Mouse (Mus musculus) heart, embryonic 10.5 days (tissue): ENCODE measurements around the gene Cnnm4. TPM values are rescaled to one million over a fixed set of nuclear protein-coding genes. Genes with fewer than 3 reads are reported as not detected.

Experiments used
- DNase-seq: peaks from one replicate; pipeline ENCODE4 v3.0.0-alpha.2; 2017; ENCODE audit warnings: low spot score
- H3K27ac ChIP-seq: fragments of 300-500 bp; sonication (generic); 2 replicates; pipeline ENCODE4 v1.5.1; 2016; ENCODE audit warnings: mild to moderate bottlenecking
- H3K27me3 ChIP-seq: fragments of 300-500 bp; sonication (generic); 2 replicates; pipeline ENCODE4 v1.6.1; 2016; ENCODE audit warnings: mild to moderate bottlenecking; ENCODE audit not compliant: poor library complexity, insufficient read depth, severe bottlenecking
- H3K36me3 ChIP-seq: fragments of 300-500 bp; sonication (generic); 2 replicates; pipeline ENCODE4 v1.6.1; 2016; ENCODE audit warnings: mild to moderate bottlenecking, moderate library complexity
- H3K4me1 ChIP-seq: fragments of 300-500 bp; sonication (generic); 2 replicates; pipeline ENCODE4 v1.6.1; 2016; ENCODE audit warnings: mild to moderate bottlenecking
- H3K4me3 ChIP-seq: fragments of 300-500 bp; sonication (generic); 2 replicates; pipeline ENCODE4 v1.5.1; 2016; ENCODE audit warnings: mild to moderate bottlenecking, moderate library complexity
- H3K9me3 ChIP-seq: fragments of 300-500 bp; sonication (generic); 2 replicates; pipeline ENCODE4 v1.6.1; 2016; ENCODE audit warnings: mild to moderate bottlenecking, moderate library complexity
- WGBS: fragments of 180-500 bp; shearing (Covaris S2); methylation state at CpG from one replicate; pipeline ENCODE4 v1.1.7; 2016; 5-methylcytosine and 5-hydroxymethylcytosine counted together
- polyA plus RNA-seq: library from polyadenylated mRNA; unstranded; fragments of >200 nt; fragmentation: Nextera tagmentation; extraction: Ambion mirVana; gene quantifications from 2 replicates; pipeline ENCODE4 v1.2.1, GENCODE M21; 2016

Gene Cnnm4
- polyA plus RNA-seq, 1 experiment from 2014 or later = 8.6 TPM

GRCm38 (mm10) chr1:36454055-36454815, 17.2 kb upstream of the Cnnm4 start:
- Histone ChIP-seq H3K27me3 (no peaks in the 10 kb centered on the region), H3K4me1 (0 out of 2 replicates have a peak, but pooled peaks cover 3% of the 10 kb centered on the region), H3K9me3 (no peaks in the 10 kb centered on the region), H3K27ac (no peak overlapping the region), H3K36me3 (no peaks in the 10 kb centered on the region), H3K4me3 (no peak overlapping the region)
- DNase-seq = no peak
- 80% methylated on average over 6 of the region's 6 CpGs for WGBS

- no peak overlapping the region for H3K27ac ChIP-seq
- WGBS = 20% methylated on average over 7 of the region's 7 CpGs
- no peak for DNase-seq
These were observed 13.9 kb upstream of the Cnnm4 start for GRCm38 (mm10) chr1:36457388-36458014.

GRCm38 (mm10) chr1:36458169-36458568, 13.3 kb upstream of the Cnnm4 start:
- WGBS = 71% methylated on average over 5 of the region's 5 CpGs
- Histone ChIP-seq H3K27ac (no peak overlapping the region), H3K4me1 (0 out of 2 replicates have a peak, but pooled peaks cover 6% of the 10 kb centered on the region)

More at GRCm38 (mm10) chr1:36457388-36458014, 13.9 kb upstream of the Cnnm4 start:
- Histone ChIP-seq H3K36me3 (no peaks in the 10 kb centered on the region), H3K4me1 (0 out of 2 replicates have a peak, but pooled peaks cover 6% of the 10 kb centered on the region), H3K27me3 (no peaks in the 10 kb centered on the region), H3K4me3 (no peak overlapping the region), H3K9me3 (no peaks in the 10 kb centered on the region)

GRCm38 (mm10) chr1:36461829-36462228, 9.6 kb upstream of the Cnnm4 start:
- 0 out of 2 replicates have a peak, but pooled peaks cover 7% of the 10 kb centered on the region for H3K27me3 ChIP-seq
- H3K4me1 ChIP-seq = 0 out of 2 replicates have a peak, but pooled peaks cover 6% of the 10 kb centered on the region
- WGBS = 37% methylated on average over 2 of the region's 2 CpGs
- H3K27ac ChIP-seq = no peak overlapping the region
- no peaks in the 10 kb centered on the region for H3K36me3 ChIP-seq
- DNase-seq = no peak
- H3K4me3 ChIP-seq = no peak overlapping the region
- H3K9me3 ChIP-seq = no peaks in the 10 kb centered on the region

More at GRCm38 (mm10) chr1:36458169-36458568, 13.3 kb upstream of the Cnnm4 start:
- no peaks in the 10 kb centered on the region for H3K36me3 ChIP-seq
- H3K9me3 ChIP-seq = no peaks in the 10 kb centered on the region
- H3K27me3 ChIP-seq = no peaks in the 10 kb centered on the region
- DNase-seq = no peak
- no peak overlapping the region for H3K4me3 ChIP-seq

GRCm38 (mm10) chr1:36465641-36466160, 5.7 kb upstream of the Cnnm4 start:
- 58% methylated on average over 4 of the region's 4 CpGs for WGBS
- Histone ChIP-seq H3K27ac (no peak overlapping the region), H3K4me1 (peaks cover 13% of the 10 kb centered on the region; the same call in 1 of the 2 replicates), H3K27me3 (0 out of 2 replicates have a peak, but pooled peaks cover 7% of the 10 kb centered on the region), H3K4me3 (no peak overlapping the region), H3K36me3 (no peaks in the 10 kb centered on the region), H3K9me3 (no peaks in the 10 kb centered on the region)
- DNase-seq = no peak

GRCm38 (mm10) chr1:36467446-36467845, 4.0 kb upstream of the Cnnm4 start:
- H3K27ac ChIP-seq = no peak overlapping the region
- DNase-seq = no peak
- H3K4me1 ChIP-seq = peaks cover 17% of the 10 kb centered on the region
- H3K9me3 ChIP-seq = no peaks in the 10 kb centered on the region
- no peaks in the 10 kb centered on the region for H3K36me3 ChIP-seq
- no peak overlapping the region for H3K4me3 ChIP-seq
- H3K27me3 ChIP-seq = 0 out of 2 replicates have a peak, but pooled peaks cover 7% of the 10 kb centered on the region
- 47% methylated on average over 5 of the region's 5 CpGs for WGBS

GRCm38 (mm10) chr1:36469811-36470444, 1.5 kb upstream of the Cnnm4 start:
- 43% methylated on average over 2 of the region's 2 CpGs for WGBS
- Histone ChIP-seq H3K36me3 (no peaks in the 10 kb centered on the region), H3K4me1 (peaks cover 42% of the 10 kb centered on the region), H3K27me3 (no peaks in the 10 kb centered on the region), H3K27ac (no peak overlapping the region), H3K9me3 (no peaks in the 10 kb centered on the region), H3K4me3 (no peak overlapping the region)
- no peak for DNase-seq

GRCm38 (mm10) chr1:36472106-36472440, 653 bp downstream of the Cnnm4 start:
- no peak for DNase-seq
- no peaks in the 10 kb centered on the region for H3K36me3 ChIP-seq
- H3K9me3 ChIP-seq = no peaks in the 10 kb centered on the region
- H3K27me3 ChIP-seq = no peaks in the 10 kb centered on the region
- H3K4me3 ChIP-seq = peak overlapping the region; percentile 73
- WGBS = 14% methylated on average over 18 of the region's 18 CpGs
- H3K27ac ChIP-seq = peak overlapping the region; percentile 90
- H3K4me1 ChIP-seq = peaks cover 50% of the 10 kb centered on the region

- WGBS = 73% methylated on average over 10 of the region's 10 CpGs
- H3K27me3 ChIP-seq = no peaks in the 10 kb centered on the region
These were observed 1.9 kb downstream of the Cnnm4 start for GRCm38 (mm10) chr1:36473211-36473780.

DNA sequence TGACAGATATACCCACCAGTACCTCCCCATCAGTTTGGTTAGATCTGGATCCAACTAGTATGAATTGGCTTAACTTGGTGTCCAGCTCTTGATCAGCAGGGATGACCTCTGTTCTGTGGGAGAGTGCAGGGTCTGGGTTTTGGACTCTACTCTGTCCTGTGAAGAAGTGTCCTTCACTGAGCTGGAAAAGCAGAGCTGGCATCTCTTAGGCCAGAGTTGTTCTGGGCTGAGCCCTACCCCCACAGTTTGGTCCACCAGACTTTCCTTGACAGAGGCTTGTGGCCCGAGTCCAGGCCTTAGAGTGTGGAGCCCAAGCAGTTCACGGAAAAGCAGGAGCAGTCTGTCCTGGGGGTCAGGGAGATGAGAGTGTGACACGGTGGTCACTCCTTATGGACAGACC, 3.2 kb downstream of the Cnnm4 start:
- Histone ChIP-seq H3K9me3 (no peaks in the 10 kb centered on the region), H3K4me1 (peaks cover 46% of the 10 kb centered on the region), H3K27ac (0 out of 2 replicates have a peak overlapping the region, but pooled peaks have one; percentile 11), H3K27me3 (no peaks in the 10 kb centered on the region), H3K4me3 (no peak overlapping the region), H3K36me3 (no peaks in the 10 kb centered on the region)
- no peak for DNase-seq
- WGBS = 64% methylated on average over 3 of the region's 3 CpGs

More at GRCm38 (mm10) chr1:36473211-36473780, 1.9 kb downstream of the Cnnm4 start:
- Histone ChIP-seq H3K4me1 (peaks cover 48% of the 10 kb centered on the region), H3K4me3 (peak overlapping the region; percentile 73; the same call in 1 of the 2 replicates), H3K27ac (no peak overlapping the region), H3K36me3 (no peaks in the 10 kb centered on the region), H3K9me3 (no peaks in the 10 kb centered on the region)
- no peak for DNase-seq

DNA sequence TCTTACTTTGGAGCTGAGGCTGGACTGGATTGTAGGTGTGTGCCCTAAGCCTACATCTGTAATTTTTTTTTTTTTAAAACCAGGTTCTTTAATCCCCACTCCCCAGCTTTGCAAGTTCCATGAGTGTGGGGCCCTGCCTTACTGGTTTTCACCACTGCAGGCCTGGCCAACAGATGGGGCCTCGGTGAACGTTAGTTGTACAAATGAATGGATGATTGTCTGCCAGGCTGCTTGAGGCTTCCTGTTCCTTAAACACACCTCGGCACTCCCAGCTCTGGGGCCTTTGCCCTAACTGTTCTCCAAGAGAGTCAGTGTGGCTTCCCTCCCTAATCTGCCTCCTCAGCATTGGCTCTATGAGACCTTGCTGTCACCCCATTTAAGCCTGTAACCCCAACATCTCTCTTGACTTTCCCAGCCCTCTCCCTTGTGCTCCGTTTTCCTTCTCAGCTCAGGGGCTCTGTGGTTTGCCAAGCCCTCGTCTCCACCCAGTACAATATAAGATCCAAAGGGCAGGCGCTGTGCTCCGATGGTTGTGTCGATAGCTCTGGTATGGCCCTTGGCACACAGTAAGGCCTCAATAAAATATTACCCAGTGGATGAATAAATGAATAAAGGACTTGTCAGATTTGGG, 4.2 kb downstream of the Cnnm4 start:
- no peak for DNase-seq
- H3K4me1 ChIP-seq = peaks cover 44% of the 10 kb centered on the region
- WGBS = 67% methylated on average over 8 of the region's 8 CpGs
- H3K27me3 ChIP-seq = no peaks in the 10 kb centered on the region
- H3K36me3 ChIP-seq = no peaks in the 10 kb centered on the region
- no peaks in the 10 kb centered on the region for H3K9me3 ChIP-seq
- H3K4me3 ChIP-seq = no peak overlapping the region
- H3K27ac ChIP-seq = no peak overlapping the region

DNA sequence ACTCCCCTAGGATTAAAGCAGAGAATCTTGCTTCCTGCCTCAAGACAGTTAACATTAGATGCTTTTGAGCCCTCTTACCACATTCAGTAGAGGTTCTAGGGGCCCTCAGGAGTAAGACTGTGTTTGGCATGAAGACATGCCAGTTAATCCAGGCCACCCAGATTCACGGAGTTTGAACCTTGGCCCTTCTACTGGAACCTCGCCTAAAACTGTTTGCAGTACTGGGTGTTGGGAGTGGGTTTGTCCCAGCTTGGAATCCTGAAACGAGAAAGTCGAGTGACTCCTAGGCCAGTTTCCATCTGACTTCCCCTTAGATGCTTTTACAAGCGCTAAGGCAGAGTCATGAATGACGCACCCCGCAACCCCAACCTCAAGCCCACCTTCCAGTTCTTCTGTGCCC, 5.0 kb downstream of the Cnnm4 start:
- WGBS = 83% methylated on average over 7 of the region's 7 CpGs
- DNase-seq = no peak
- Histone ChIP-seq H3K27me3 (no peaks in the 10 kb centered on the region), H3K27ac (no peak overlapping the region), H3K9me3 (no peaks in the 10 kb centered on the region), H3K4me3 (no peak overlapping the region), H3K4me1 (peaks cover 44% of the 10 kb centered on the region), H3K36me3 (no peaks in the 10 kb centered on the region)
